Mouse (Mus musculus) limb, embryonic 11.5 days (tissue): Measurements from ENCODE around the gene Fastkd3. TPM values are rescaled to one million over a fixed set of nuclear protein-coding genes. Genes with fewer than 3 reads are reported as not detected.

Source experiments
- polyA plus RNA-seq: library from polyadenylated mRNA; unstranded; fragments of >200 nt; fragmentation: Nextera tagmentation; extraction: Ambion mirVana; gene quantifications from 2 replicates; pipeline ENCODE4 v1.2.1, GENCODE M21; 2014

Fastkd3 gene
- polyA plus RNA-seq, 1 experiment from 2014 or later = 54.2 TPM

Other genes with a start within 250 kb of the Fastkd3 start
- 21.9 and 24.7 TPM in 2 replicates for gene Mtrr, start 85 bp upstream of the Fastkd3 start, polyA plus RNA-seq
- 0.64 and 1.1 TPM in 2 replicates for gene 1700001L19Rik, start 15.2 kb downstream of the Fastkd3 start, polyA plus RNA-seq